Comparison of ENCODE assay signal across 24 mouse cellular contexts in genomic region chrX:163858494-163858893, GRCm38 (mm10).
"Had no signal": no experiment of that assay in that cellular context is flagged by ENCODE, and none has a peak within 500 bp of the region (broad histone marks: within the 10 kb centered on the region; RNA-seq: fewer than 3 reads in every experiment).

No protein-coding gene starts in this region.

- H3K4me1 ChIP-seq: heart, embryonic 13.5 days; heart, embryonic 15.5 days; hindbrain, embryonic 13.5 days; hindbrain, embryonic 15.5 days; limb, embryonic 13.5 days; limb, embryonic 15.5 days; liver, embryonic 12.5 days had no signal

- H3K9ac ChIP-seq: heart, embryonic 13.5 days; heart, embryonic 15.5 days; hindbrain, embryonic 13.5 days; hindbrain, embryonic 15.5 days; limb, embryonic 13.5 days; limb, embryonic 15.5 days; liver, embryonic 12.5 days; liver, embryonic 14.5 days had no signal

- H3K27ac ChIP-seq: heart, embryonic 10.5 days; heart, embryonic 13.5 days; heart, embryonic 15.5 days; hindbrain, embryonic 13.5 days; hindbrain, embryonic 15.5 days; hindbrain, postnatal 0 days; layer of hippocampus, adult 2 months; limb, embryonic 13.5 days; liver, embryonic 12.5 days; liver, embryonic 14.5 days had no signal

- ATAC-seq: hindbrain, postnatal 0 days; intestine, embryonic 16.5 days; liver, embryonic 12.5 days had no signal

- H3K27me3 ChIP-seq: heart, embryonic 13.5 days; heart, embryonic 15.5 days; hindbrain, embryonic 15.5 days; limb, embryonic 15.5 days; liver, embryonic 12.5 days had no signal

- H3K9me3 ChIP-seq: heart, embryonic 10.5 days; heart, embryonic 13.5 days; heart, embryonic 15.5 days; hindbrain, embryonic 13.5 days; hindbrain, embryonic 15.5 days; limb, embryonic 13.5 days; limb, embryonic 15.5 days; liver, embryonic 12.5 days had no signal

- H3K4me2 ChIP-seq: heart, embryonic 13.5 days; heart, embryonic 15.5 days; hindbrain, embryonic 13.5 days; hindbrain, embryonic 15.5 days; limb, embryonic 13.5 days; limb, embryonic 15.5 days; liver, embryonic 12.5 days had no signal

- H3K36me3 ChIP-seq: heart, embryonic 10.5 days; heart, embryonic 13.5 days; heart, embryonic 15.5 days; hindbrain, embryonic 13.5 days; hindbrain, embryonic 15.5 days; limb, embryonic 13.5 days; limb, embryonic 15.5 days; liver, embryonic 12.5 days had no signal

- DNase-seq: gastrocnemius, postnatal 14 days; gastrocnemius, postnatal 36 days; heart, adult 11 months; heart, postnatal 14 days; heart, postnatal 36 days; kidney, adult 11 months; kidney, adult 2 months; kidney, adult 9 months; kidney, postnatal 10 days; kidney, postnatal 25 days; kidney, postnatal 4 days; left cerebral cortex, postnatal 4 days had no signal

- H3K4me3 ChIP-seq: heart, embryonic 10.5 days; heart, embryonic 13.5 days; heart, embryonic 15.5 days; hindbrain, embryonic 13.5 days; hindbrain, embryonic 15.5 days; layer of hippocampus, adult 2 months; limb, embryonic 13.5 days; limb, embryonic 15.5 days; liver, embryonic 12.5 days had no signal
